Mouse (Mus musculus): ENCODE results near the gene Maneal. TPM values are rescaled to one million over a fixed set of nuclear protein-coding genes. Genes with fewer than 3 reads are reported as not detected.

Maneal gene
- total and polyA plus RNA-seq, 3 experiments, result 0.08 TPM; not detected in 2

GRCm38 (mm10) chr4:124850933-124851658 lies 10.9 kb downstream of the Maneal start, which contains the start of gene 1110065P20Rik (continued):
- TF ChIP-seq KAT2A (IDR thresholded peaks at IDR 0.05; ENCODE audit: insufficient replicate concordance, low read length), result 0 out of 2 replicates have a peak, but pooled peaks have one; percentile 52
- peak; percentile 89 for TF ChIP-seq MXI1 (IDR thresholded peaks at IDR 0.05; ENCODE audit: low read depth, low read length)
- no peak for TF ChIP-seq PAX5 (IDR thresholded peaks at IDR 0.05; ENCODE audit: low read length)

- Histone ChIP-seq H3K9ac (ENCODE audit: insufficient read depth, low read depth) (peak within 1 kb of the TSS; percentile 81), H3K36me3 (replicated peaks in 1 of 2; ENCODE audit: control insufficient read depth in 1 of 2, insufficient read depth in 1 of 2, low read length in 1 of 2) (peaks cover 24 to 54% of the 10 kb centered on the region in 2 experiments), H3K4me2 (ENCODE audit: insufficient read depth, low read depth, poor library complexity, severe bottlenecking) (peak within 1 kb of the TSS; percentile 87), H3K27ac (ENCODE audit: insufficient read depth, low read depth) (peak within 1 kb of the TSS; percentile 63), H3K27me3 (replicated peaks) (no peaks in the 10 kb centered on the region), H3K9me3 (replicated peaks; ENCODE audit: low read length) (no peaks in the 10 kb centered on the region), H3K4me3 (replicated peaks in 1 of 3; ENCODE audit: low read depth in 2 of 3, low read length in 2 of 3, poor library complexity in 1 of 3) (peak within 1 kb of the TSS; percentile 89 to 94 (median 89)), H3K79me2 (replicated peaks; ENCODE audit: control insufficient read depth, extremely low read depth, insufficient read depth, poor library complexity, severe bottlenecking) (peaks cover 37% of the 10 kb centered on the region), H3K4me1 (ENCODE audit: control insufficient read depth in 1 of 2, insufficient read depth in 2 of 2) (peaks cover 4 to 35% of the 10 kb centered on the region in 2 experiments)
- in situ Hi-C loops (cut with MboI; ENCODE audit: low pct_ligation_motif_present, low pct_unique_long_range_greater_than_20kb, low sequenced_read_pairs), result loop anchor here (10.0 kb wide), 1 partner anchor 54 kb away; no protein-coding TSS in a partner anchor
- DNase-seq (ENCODE audit: extremely low read depth), result peak; percentile 87
- dilution Hi-C loops (cut with MboI; ENCODE audit: extremely low pct_ligation_motif_present, extremely low pct_unique_long_range_greater_than_20kb, low sequenced_read_pairs), result no loop called here
- TF ChIP-seq BHLHE40 (IDR thresholded peaks at IDR 0.05; ENCODE audit: low read depth, low read length), result peak; percentile 18; the same call in 1 of the 2 replicates
- TF ChIP-seq NRF1 (IDR thresholded peaks at IDR 0.05; ENCODE audit: low read depth, low read length), result no peak
- peak; percentile 70; the same call in 1 of the 2 replicates for TF ChIP-seq KAT2A (IDR thresholded peaks at IDR 0.05; ENCODE audit: insufficient replicate concordance, low read length)
- TF ChIP-seq NELFE (IDR thresholded peaks at IDR 0.05; ENCODE audit: low read depth, low read length), result peak; percentile 82
- TF ChIP-seq CHD1 (IDR thresholded peaks at IDR 0.05; ENCODE audit: low read depth, low read length), result no peak
- peak; percentile 89 for TF ChIP-seq ZMIZ1 (IDR thresholded peaks at IDR 0.05; ENCODE audit: low read depth, low read length)
- no peak for TF ChIP-seq RCOR1 (conservative IDR thresholded peaks at IDR 0.05; ENCODE audit: low read depth, low read length)
- peak; percentile 80 for TF ChIP-seq MXI1 (IDR thresholded peaks at IDR 0.05; ENCODE audit: low read depth, low read length)
- no peak for TF ChIP-seq RAD21 (IDR thresholded peaks at IDR 0.05; ENCODE audit: low read depth, low read length)
- no peak for TF ChIP-seq CHD2 (IDR thresholded peaks at IDR 0.05; ENCODE audit: low read length)
- no peak for TF ChIP-seq JUN (IDR thresholded peaks at IDR 0.05; ENCODE audit: insufficient read depth, low read depth, low read length)
- TF ChIP-seq E2F4 (IDR thresholded peaks at IDR 0.05; ENCODE audit: insufficient replicate concordance, low read depth, low read length), result no peak
- TF ChIP-seq JUND (conservative IDR thresholded peaks at IDR 0.05; ENCODE audit: low read depth, low read length), result no peak
- TF ChIP-seq ZC3H11A (IDR thresholded peaks at IDR 0.05; ENCODE audit: low read depth, low read length), result no peak
- peak; percentile 83 for TF ChIP-seq HCFC1 (IDR thresholded peaks at IDR 0.05; ENCODE audit: low read depth, low read length)
- TF ChIP-seq ETS1 (conservative IDR thresholded peaks at IDR 0.05; ENCODE audit: low read depth, low read length), result no peak
- peak; percentile 96 for TF ChIP-seq ELF1 (IDR thresholded peaks at IDR 0.05; ENCODE audit: low read depth, low read length)
- TF ChIP-seq POLR2AphosphoS2 (IDR thresholded peaks at IDR 0.05; ENCODE audit: low read depth, low read length), result no peak
- 0 out of 2 replicates have a peak, but pooled peaks have one; percentile 74 for TF ChIP-seq MAZ (IDR thresholded peaks at IDR 0.05; ENCODE audit: low read depth, low read length)
- no peak for TF ChIP-seq MYC (IDR thresholded peaks at IDR 0.05; ENCODE audit: low read depth, low read length)
- TF ChIP-seq ZNF384 (IDR thresholded peaks at IDR 0.05; ENCODE audit: low read depth, low read length), result no peak
- no peak for TF ChIP-seq CTCF (conservative IDR thresholded peaks at IDR 0.05 in 1 of 2, IDR thresholded peaks at IDR 0.05 in 1 of 2; ENCODE audit: low read depth in 2 of 2, low read length in 2 of 2)
- peak; percentile 94 for TF ChIP-seq POLR2A (IDR thresholded peaks at IDR 0.05; ENCODE audit: low read depth, low read length)
- no peak for TF ChIP-seq USF1 (IDR thresholded peaks at IDR 0.05; ENCODE audit: low read depth, low read length)
- TF ChIP-seq ZKSCAN1 (IDR thresholded peaks at IDR 0.05; ENCODE audit: borderline replicate concordance, low read depth, low read length), result no peak
- no peak for TF ChIP-seq EP300 (IDR thresholded peaks at IDR 0.05; ENCODE audit: low read length)
- no peak for TF ChIP-seq SMC3 (IDR thresholded peaks at IDR 0.05; ENCODE audit: low read depth, low read length)
- TF ChIP-seq SIN3A (IDR thresholded peaks at IDR 0.05; ENCODE audit: low read length), result peak; percentile 54; the same call in 1 of the 2 replicates
- TF ChIP-seq MEF2A (IDR thresholded peaks at IDR 0.05; ENCODE audit: borderline replicate concordance, low read depth, low read length), result no peak
- TF ChIP-seq UBTF (IDR thresholded peaks at IDR 0.05; ENCODE audit: low read depth, low read length), result peak; percentile 74; the same call in 1 of the 2 replicates
- TF ChIP-seq USF2 (conservative IDR thresholded peaks at IDR 0.05; ENCODE audit: low read depth, low read length), result no peak
- no peak for TF ChIP-seq TBP (conservative IDR thresholded peaks at IDR 0.05; ENCODE audit: low read depth, low read length)
- TF ChIP-seq GABPA (IDR thresholded peaks at IDR 0.05; ENCODE audit: insufficient replicate concordance, low read depth, low read length), result no peak; the same call in 1 of the 2 replicates
- TF ChIP-seq MAFK (IDR thresholded peaks at IDR 0.05; ENCODE audit: insufficient replicate concordance, low read length), result no peak
Observed at GRCm38 (mm10) chr4:124850261-124850913, 11.6 kb downstream of the Maneal start, which contains the start of gene Yrdc. TSS of gene Yrdc (plus strand) at chr4:124850679.

All from CH12.LX (cell line).